Mouse (Mus musculus) lung, postnatal 0 days (tissue): ENCODE measurements around the gene Abcc5. TPM values are rescaled to one million over a fixed set of nuclear protein-coding genes. Genes with fewer than 3 reads are reported as not detected.

Source experiments
- ATAC-seq: fragments of 200-750 bp; cut with Nextera tagmentation; 2 replicates; pipeline ENCODE4 v1.8.0; 2017; ENCODE audit warnings: moderate library complexity
- DNase-seq: peaks from one replicate; pipeline ENCODE4 v3.0.0-alpha.2; 2016; ENCODE audit warnings: low spot score
- H3K27ac ChIP-seq: fragments of 300-500 bp; sonication (generic); 2 replicates; pipeline ENCODE4 v1.5.1; 2014; ENCODE audit warnings: antibody characterized with exemption, mild to moderate bottlenecking, low read length, mixed read lengths
- H3K27me3 ChIP-seq: fragments of 300-500 bp; sonication (generic); replicated peaks from 2 replicates; pipeline ENCODE4 v1.6.1; 2014; ENCODE audit warnings: low read length, mixed read lengths; ENCODE audit not compliant: insufficient read depth
- H3K36me3 ChIP-seq: fragments of 300-500 bp; sonication (generic); 2 replicates; pipeline ENCODE4 v1.6.1; 2014; ENCODE audit warnings: low read length, mixed read lengths; ENCODE audit not compliant: insufficient read depth
- H3K4me1 ChIP-seq: fragments of 300-500 bp; sonication (generic); 2 replicates; pipeline ENCODE4 v1.6.1; 2014; ENCODE audit warnings: antibody characterized with exemption, low read depth, low read length, mixed read lengths; ENCODE audit not compliant: insufficient read depth
- H3K4me2 ChIP-seq: fragments of 300-500 bp; sonication (generic); replicated peaks from 2 replicates; pipeline ENCODE4 v1.6.1; 2014; ENCODE audit warnings: low read depth, mild to moderate bottlenecking, low read length, moderate library complexity, mixed read lengths
- H3K4me3 ChIP-seq: fragments of 300-500 bp; sonication (generic); 2 replicates; pipeline ENCODE4 v1.5.1; 2014; ENCODE audit warnings: low read depth, low read length
- H3K9ac ChIP-seq: fragments of 300-500 bp; sonication (generic); replicated peaks from 2 replicates; pipeline ENCODE4 v1.6.1; 2014; ENCODE audit warnings: low read depth, mild to moderate bottlenecking
- H3K9me3 ChIP-seq: fragments of 300-500 bp; sonication (generic); 2 replicates; pipeline ENCODE4 v1.6.1; 2016; ENCODE audit warnings: low read length, mixed read lengths
- CTCF ChIP-seq: IDR thresholded peaks from 2 replicates; pipeline ENCODE4 v1.5.1; 2016; ENCODE audit warnings: antibody characterized with exemption, mild to moderate bottlenecking
- EP300 ChIP-seq: IDR thresholded peaks from 2 replicates; pipeline ENCODE4 v1.6.1; 2016; ENCODE audit warnings: antibody characterized with exemption, mild to moderate bottlenecking, control low read depth
- WGBS: fragments of 180-500 bp; shearing (Covaris S2); extraction: QIAGEN DNeasy Blood & Tissue Kit; methylation state at CpG from one replicate; pipeline ENCODE4 v1.1.7; 2014; 5-methylcytosine and 5-hydroxymethylcytosine counted together
- polyA plus RNA-seq: library from polyadenylated mRNA; unstranded; fragments of >200 nt; fragmentation: Nextera tagmentation; extraction: Ambion mirVana; gene quantifications from 2 replicates; pipeline ENCODE4 v1.2.1, GENCODE M21; 2015

Abcc5 gene
- polyA plus RNA-seq, 1 experiment from 2014 or later = 57.4 TPM

GRCm38 (mm10) chr16:20359643-20360295 lies 66.4 kb downstream of the Abcc5 start:
- WGBS = 83% methylated on average over 9 of the region's 9 CpGs
- Histone ChIP-seq H3K27ac (no peak overlapping the region), H3K27me3 (no peaks in the 10 kb centered on the region), H3K4me3 (no peak overlapping the region), H3K4me2 (no peak overlapping the region), H3K9ac (no peak overlapping the region), H3K4me1 (no peaks in the 10 kb centered on the region), H3K36me3 (peaks cover 29% of the 10 kb centered on the region), H3K9me3 (no peaks in the 10 kb centered on the region)
- TF ChIP-seq EP300 (no peak), CTCF (no peak)
- DNase-seq (no peak), ATAC-seq (no peak)

- H3K4me2 ChIP-seq = no peak overlapping the region
- H3K4me3 ChIP-seq = no peak overlapping the region
- H3K27ac ChIP-seq = no peak overlapping the region
- H3K9ac ChIP-seq = no peak overlapping the region
- peaks cover 21% of the 10 kb centered on the region for H3K36me3 ChIP-seq
- 89% methylated on average over 5 of the region's 5 CpGs for WGBS
- no peaks in the 10 kb centered on the region for H3K4me1 ChIP-seq
- TF ChIP-seq EP300 = no peak
- TF ChIP-seq CTCF = no peak
- H3K9me3 ChIP-seq = no peaks in the 10 kb centered on the region
- no peaks in the 10 kb centered on the region for H3K27me3 ChIP-seq
- ATAC-seq (no peak; the same call in 1 of the 2 replicates), DNase-seq (peak; percentile 32)
Observed at GRCm38 (mm10) chr16:20357837-20358236, 68.4 kb downstream of the Abcc5 start.

GRCm38 (mm10) chr16:20354762-20355161 lies 71.4 kb downstream of the Abcc5 start:
- WGBS = 83% methylated on average over 2 of the region's 2 CpGs
- Histone ChIP-seq H3K4me1 (no peaks in the 10 kb centered on the region), H3K4me3 (no peak overlapping the region), H3K36me3 (peaks cover 20% of the 10 kb centered on the region), H3K27ac (no peak overlapping the region), H3K27me3 (no peaks in the 10 kb centered on the region), H3K9ac (no peak overlapping the region), H3K9me3 (no peaks in the 10 kb centered on the region), H3K4me2 (no peak overlapping the region)
- DNase-seq = no peak
- no peak for ATAC-seq
- TF ChIP-seq EP300 (no peak), CTCF (no peak)

- Histone ChIP-seq H3K27ac (no peak overlapping the region), H3K4me3 (no peak overlapping the region), H3K4me1 (no peaks in the 10 kb centered on the region), H3K9ac (no peak overlapping the region), H3K4me2 (no peak overlapping the region), H3K27me3 (no peaks in the 10 kb centered on the region), H3K36me3 (peaks cover 17% of the 10 kb centered on the region), H3K9me3 (no peaks in the 10 kb centered on the region)
- ATAC-seq = no peak
- TF ChIP-seq EP300 (no peak), CTCF (no peak)
- WGBS = 94% methylated on average over 1 of the region's 1 CpGs
- no peak for DNase-seq
Observed at GRCm38 (mm10) chr16:20354011-20354410, 72.2 kb downstream of the Abcc5 start.

- H3K9me3 ChIP-seq = no peaks in the 10 kb centered on the region
- ATAC-seq (no peak), DNase-seq (no peak)
- 56% methylated on average over 1 of the region's 1 CpGs for WGBS
- H3K9ac ChIP-seq = no peak overlapping the region
- no peaks in the 10 kb centered on the region for H3K27me3 ChIP-seq
- H3K27ac ChIP-seq = no peak overlapping the region
- no peak overlapping the region for H3K4me2 ChIP-seq
- H3K36me3 ChIP-seq = peaks cover 29% of the 10 kb centered on the region
- H3K4me3 ChIP-seq = no peak overlapping the region
- TF ChIP-seq EP300 (no peak), CTCF (no peak)
- H3K4me1 ChIP-seq = no peaks in the 10 kb centered on the region
Observed at GRCm38 (mm10) chr16:20345464-20345863, 80.7 kb downstream of the Abcc5 start.

- Histone ChIP-seq H3K9ac (no peak overlapping the region), H3K4me3 (no peak overlapping the region), H3K4me2 (no peak overlapping the region), H3K36me3 (peaks cover 37% of the 10 kb centered on the region), H3K27me3 (no peaks in the 10 kb centered on the region), H3K4me1 (no peaks in the 10 kb centered on the region), H3K9me3 (no peaks in the 10 kb centered on the region), H3K27ac (no peak overlapping the region)
- DNase-seq (no peak), ATAC-seq (no peak)
- 93% methylated on average over 3 of the region's 3 CpGs for WGBS
- TF ChIP-seq CTCF = no peak
- no peak for TF ChIP-seq EP300
Observed at GRCm38 (mm10) chr16:20338616-20339015, 87.6 kb downstream of the Abcc5 start.
